Mouse (Mus musculus): ENCODE measurements at regions not wholly inside any gene's neighbourhood (a gene's known extent, or its start where the extent isn't known, plus 50 kb on each side); places are given as distances from the start of the nearest gene placed in this dataset.
A peak's percentile ranks its signal among the peaks of the same experiment; 100 is the strongest.

DNA sequence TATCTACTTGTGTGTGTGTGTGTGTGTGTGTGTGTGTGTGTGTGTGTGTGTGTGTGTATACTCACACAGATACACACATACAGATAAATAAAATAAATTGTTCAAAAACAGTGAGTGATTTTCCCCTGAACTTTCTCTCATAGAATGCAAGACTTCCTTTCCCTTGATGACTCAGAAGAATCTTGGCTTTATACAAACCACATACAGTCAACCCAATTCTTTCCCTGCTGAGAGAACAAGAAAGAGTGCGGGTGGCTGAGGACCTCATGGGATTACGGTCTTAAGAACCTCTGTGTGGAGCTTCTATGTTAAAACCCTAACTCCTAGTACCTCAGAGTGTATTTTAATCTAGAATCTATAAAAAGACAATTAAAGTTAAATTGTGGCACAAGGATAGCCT lies 489.3 kb upstream of the Gm26657 start:
- TF ChIP-seq CTCF (IDR thresholded peaks at IDR 0.05): no peak
- intact Hi-C loops (cut with DNase I): no loop called here

DNA sequence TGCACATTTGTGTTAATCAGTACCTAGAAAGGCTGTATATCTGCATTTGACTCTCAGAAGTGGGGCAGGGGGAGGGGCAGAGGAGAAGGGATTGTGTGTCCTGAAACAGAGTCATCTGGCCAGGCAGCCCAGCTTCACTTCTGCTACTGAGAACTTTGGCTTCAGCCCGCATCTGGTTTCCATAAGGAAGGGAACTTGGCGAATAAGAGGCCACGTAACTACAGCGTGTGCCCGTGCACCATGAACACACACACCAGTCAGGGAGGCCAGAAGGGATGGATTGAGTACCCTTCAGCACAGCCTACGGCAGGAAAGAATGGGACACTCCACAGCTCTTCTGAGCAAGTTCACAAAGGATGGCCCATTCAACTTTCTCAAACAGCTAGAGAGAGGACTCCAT lies 496.0 kb upstream of the Gm26657 start:
- no peak for TF ChIP-seq CTCF (IDR thresholded peaks at IDR 0.05)
- Histone ChIP-seq H3K27ac (no peak overlapping the region), H3K4me3 (no peak overlapping the region)
- DNase-seq (ENCODE audit: extremely low spot score in 1 of 2, low spot score in 2 of 2): no peak
- intact Hi-C loops (cut with DNase I): no loop called here

More for the DNA sequence above, 489.3 kb upstream of the Gm26657 start:
- Histone ChIP-seq H3K27ac (no peak overlapping the region), H3K4me3 (no peak overlapping the region)
- no peak for DNase-seq (ENCODE audit: extremely low spot score in 1 of 2, low spot score in 2 of 2)

DNA sequence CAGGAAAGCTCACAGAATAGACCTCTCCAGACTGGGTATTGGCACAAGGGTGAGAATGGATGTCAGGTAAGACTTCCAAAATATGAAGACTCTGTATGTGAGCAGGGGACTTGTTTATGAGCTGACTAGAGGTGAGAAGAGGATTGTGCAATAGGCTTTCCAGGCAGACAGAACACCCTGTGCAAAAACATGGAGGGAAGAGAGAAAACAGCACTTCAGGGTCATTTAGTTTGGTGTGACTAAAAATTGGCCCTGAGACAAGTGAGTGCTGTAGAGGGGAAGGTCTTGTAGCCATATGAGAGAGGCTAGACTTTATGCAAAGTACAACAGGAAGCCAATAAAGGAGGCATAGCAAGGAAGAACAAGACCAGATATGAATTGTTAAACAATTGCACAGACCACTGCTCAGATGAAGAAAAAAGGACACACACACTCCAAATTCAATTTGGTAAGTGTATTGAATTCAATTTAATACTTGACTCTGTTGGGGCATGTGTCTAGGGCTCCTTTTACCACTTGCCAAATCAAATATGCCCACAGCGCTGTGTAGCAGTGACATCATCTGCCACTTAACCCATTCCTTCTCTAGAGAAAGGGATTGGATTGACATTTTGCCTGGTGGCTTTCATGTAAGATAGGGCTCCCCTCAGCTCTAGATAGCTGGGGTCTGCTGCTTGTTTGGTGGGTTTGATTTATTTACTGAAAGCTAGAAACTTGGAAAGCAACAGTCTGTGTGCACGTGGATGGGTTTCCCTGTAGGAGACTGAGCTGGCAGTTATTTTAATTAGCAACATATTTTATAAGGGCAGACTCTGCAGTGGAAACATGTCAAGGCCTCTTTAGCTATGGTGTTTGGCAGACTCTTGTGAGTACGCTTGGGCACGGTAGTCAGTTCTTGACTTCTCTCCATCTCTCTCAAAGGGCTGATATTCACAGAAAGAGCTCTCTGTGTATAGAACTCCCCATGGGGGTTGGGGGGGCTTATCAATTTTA lies 501.1 kb upstream of the Gm26657 start:
- intact Hi-C loops (cut with DNase I): no loop called here
- Histone ChIP-seq H3K4me3 (no peak overlapping the region), H3K27ac (no peak overlapping the region)
- TF ChIP-seq CTCF (IDR thresholded peaks at IDR 0.05): no peak
- DNase-seq (ENCODE audit: extremely low spot score in 1 of 2, low spot score in 2 of 2): no peak

DNA sequence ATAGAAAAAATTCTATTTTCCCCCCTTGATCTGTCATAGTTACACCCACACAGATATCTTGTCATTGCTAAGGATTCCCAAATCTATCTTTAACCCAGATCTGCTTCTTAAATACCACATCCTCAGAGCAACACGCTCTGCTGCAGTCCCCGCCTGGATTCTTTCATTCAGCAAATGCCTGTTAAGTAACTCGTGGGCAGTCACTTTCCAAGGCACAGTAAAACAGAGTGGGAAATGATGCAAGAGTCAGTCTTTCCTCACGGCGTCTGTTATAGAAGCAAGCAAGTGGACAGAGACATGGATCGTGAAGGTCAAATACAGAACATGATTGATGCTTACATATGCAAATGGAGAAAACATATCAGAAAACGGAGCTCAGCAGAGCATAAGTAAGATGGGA lies 508.5 kb upstream of the Gm26657 start:
- H3K4me3 ChIP-seq: no peak overlapping the region
- no peak for TF ChIP-seq CTCF (IDR thresholded peaks at IDR 0.05)
- intact Hi-C loops (cut with DNase I): no loop called here
- DNase-seq (ENCODE audit: extremely low spot score in 1 of 2, low spot score in 2 of 2): peak in 1 of 2 experiments; percentile 14
- no peak overlapping the region for H3K27ac ChIP-seq

DNA sequence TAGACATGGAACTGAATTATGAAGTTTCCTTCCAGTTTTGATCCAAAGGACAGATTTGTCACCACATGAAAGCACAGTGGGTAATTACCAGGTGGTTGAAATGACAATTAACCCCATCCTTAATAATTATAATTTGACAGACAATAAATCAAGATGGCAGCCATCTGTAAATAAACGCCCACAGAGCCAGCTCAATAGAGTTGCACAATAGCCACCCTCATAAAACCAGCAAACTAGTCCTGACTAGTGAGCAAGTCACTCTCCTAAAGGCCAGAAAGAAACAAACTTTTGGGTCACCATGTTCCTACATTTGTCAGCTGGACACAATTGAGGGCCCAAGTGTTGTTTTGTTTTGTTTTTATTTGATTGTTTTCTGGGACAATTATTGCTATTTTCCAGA lies 509.4 kb upstream of the Gm26657 start:
- no peak overlapping the region for H3K4me3 ChIP-seq
- no peak overlapping the region for H3K27ac ChIP-seq
- DNase-seq (ENCODE audit: extremely low spot score in 1 of 2, low spot score in 2 of 2): no peak
- TF ChIP-seq CTCF (IDR thresholded peaks at IDR 0.05): no peak
- intact Hi-C loops (cut with DNase I): no loop called here

DNA sequence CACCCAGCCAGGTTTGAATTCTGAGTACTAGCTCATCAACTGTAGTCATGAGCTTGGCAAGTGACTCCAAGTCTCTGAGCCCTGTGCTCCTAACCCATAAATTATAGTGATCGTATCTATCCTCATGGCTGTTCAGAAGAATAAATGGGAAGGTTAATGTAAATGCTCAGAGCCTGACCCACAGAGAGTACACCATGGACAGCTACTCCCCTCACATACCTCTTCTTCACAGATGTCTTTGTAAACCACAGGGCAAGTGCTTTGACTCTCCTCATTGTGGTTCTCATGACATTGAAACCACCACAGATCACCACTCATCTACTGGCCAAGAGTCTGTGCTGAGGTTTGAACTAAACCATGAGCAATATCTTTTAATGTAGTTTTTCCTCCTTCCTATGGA lies 513.4 kb upstream of the Gm26657 start:
- DNase-seq (ENCODE audit: extremely low spot score in 1 of 2, low spot score in 2 of 2): no peak
- Histone ChIP-seq H3K4me3 (no peak overlapping the region), H3K27ac (no peak overlapping the region)
- intact Hi-C loops (cut with DNase I): loop anchor here (10.0 kb wide), 1 partner anchor 458 kb away; no protein-coding TSS in a partner anchor
- no peak for TF ChIP-seq CTCF (IDR thresholded peaks at IDR 0.05)

DNA sequence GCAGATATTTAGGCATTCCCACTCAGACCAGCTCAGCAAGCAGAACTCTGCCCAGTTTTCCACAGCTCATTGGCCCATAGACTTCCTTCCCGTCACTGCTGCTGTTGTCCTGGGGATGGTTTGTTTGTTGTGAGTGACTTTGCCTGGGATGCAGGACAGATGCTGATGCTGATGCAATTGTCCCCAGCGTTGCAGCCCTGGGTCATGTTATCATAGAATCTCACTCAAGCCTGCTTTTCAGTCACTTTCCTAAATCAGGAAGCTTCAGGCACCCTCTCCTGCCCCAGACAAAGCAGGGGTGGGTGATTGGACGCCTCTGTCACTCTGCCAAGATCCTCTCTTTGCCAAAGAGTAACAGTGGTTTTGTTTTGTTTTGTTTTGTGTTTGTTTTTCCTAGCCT lies 515.3 kb upstream of the Gm26657 start:
- Histone ChIP-seq H3K4me3 (no peak overlapping the region), H3K27ac (no peak overlapping the region)
- DNase-seq (ENCODE audit: extremely low spot score in 1 of 2, low spot score in 2 of 2): no peak
- TF ChIP-seq CTCF (IDR thresholded peaks at IDR 0.05): no peak
- intact Hi-C loops (cut with DNase I): loop anchor here (10.0 kb wide), 1 partner anchor 460 kb away; no protein-coding TSS in a partner anchor

DNA sequence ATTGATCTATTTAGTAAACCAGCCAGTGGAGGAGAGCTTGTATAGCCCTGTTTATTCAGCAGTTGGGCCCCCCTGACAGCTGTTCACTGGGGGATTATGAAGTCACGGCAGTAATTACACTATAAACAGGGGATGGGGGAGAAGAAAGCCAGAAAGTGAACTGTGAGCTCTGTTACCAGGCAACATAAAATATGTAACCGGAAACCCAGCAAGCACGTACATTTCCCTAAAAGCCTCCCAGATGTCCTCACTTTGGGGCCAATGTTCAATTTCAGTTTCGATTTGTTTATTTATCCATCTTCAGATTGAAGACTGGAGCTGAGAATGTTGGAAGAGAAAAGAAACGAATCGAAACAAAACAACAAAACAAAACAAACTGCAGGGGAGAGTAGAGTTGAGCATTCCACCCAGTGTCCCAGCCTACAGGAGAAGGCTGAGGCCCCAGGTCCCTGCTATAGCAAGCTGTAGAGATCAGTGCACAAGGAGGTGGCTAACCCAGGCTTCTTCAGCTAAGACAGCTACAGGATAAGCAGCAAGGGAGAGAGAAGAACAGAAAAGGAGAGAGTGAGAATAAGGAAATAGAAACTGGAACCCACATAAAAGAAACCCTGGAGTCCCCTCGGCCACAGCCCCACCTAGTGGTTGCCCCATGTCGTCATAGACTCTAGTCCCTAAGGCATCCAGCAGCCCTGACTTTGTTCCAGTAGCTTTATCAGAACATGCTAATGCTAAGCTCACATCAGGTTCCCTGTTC lies 517.7 kb upstream of the Gm26657 start:
- intact Hi-C loops (cut with DNase I): loop anchor here (1.0 to 10.0 kb wide), 2 partner anchors 463 to 694 kb away; no protein-coding TSS in a partner anchor
- TF ChIP-seq CTCF (IDR thresholded peaks at IDR 0.05): peak; percentile 63
- H3K4me3 ChIP-seq: no peak overlapping the region
- peak; percentile 25 to 41 for DNase-seq (ENCODE audit: extremely low spot score in 1 of 2, low spot score in 2 of 2)
- no peak overlapping the region for H3K27ac ChIP-seq

DNA sequence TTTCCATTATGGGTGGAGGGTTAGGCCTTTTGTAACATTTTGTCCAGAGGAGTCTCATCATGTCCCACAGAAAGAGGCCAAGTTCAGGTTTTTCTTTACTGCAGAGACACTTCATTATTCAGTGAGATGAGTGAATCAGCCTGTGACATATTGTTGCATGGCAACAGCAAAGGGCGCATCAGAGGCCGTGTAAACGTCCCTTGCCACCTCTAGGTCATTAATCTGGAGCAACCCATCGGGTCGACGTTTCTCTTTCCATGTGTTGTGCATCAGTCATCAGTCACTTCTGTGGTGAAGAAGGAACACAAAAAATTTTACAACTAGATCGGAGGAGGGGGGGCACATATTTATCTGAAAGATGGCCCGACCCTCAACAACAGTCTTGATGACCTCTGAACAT lies 519.3 kb upstream of the Gm26657 start:
- intact Hi-C loops (cut with DNase I): loop anchor here (10.0 kb wide), 1 partner anchor 464 kb away; no protein-coding TSS in a partner anchor
- TF ChIP-seq CTCF (IDR thresholded peaks at IDR 0.05): no peak
- no peak overlapping the region for H3K27ac ChIP-seq
- no peak overlapping the region for H3K4me3 ChIP-seq
- no peak for DNase-seq (ENCODE audit: extremely low spot score in 1 of 2, low spot score in 2 of 2)

DNA sequence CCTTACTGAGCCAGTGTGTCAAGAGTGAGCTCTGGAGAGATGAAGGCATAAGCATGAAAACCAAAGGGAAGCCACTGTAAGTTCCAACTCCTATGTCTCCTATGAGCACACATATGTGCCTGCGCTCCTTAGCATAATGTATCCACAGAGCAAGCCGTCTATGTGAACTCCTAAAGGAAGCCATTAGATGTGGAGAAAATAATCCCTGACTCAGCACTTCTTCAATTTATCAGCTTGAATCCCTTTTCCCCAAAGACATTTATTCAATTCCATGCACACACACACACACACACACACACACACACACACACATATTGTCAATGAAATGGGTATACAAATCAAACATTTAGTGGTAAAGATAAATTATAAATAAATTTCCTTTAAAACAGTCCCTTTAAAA lies 530.4 kb upstream of the Gm26657 start:
- no peak overlapping the region for H3K27ac ChIP-seq
- intact Hi-C loops (cut with DNase I): no loop called here
- no peak overlapping the region for H3K4me3 ChIP-seq
- no peak for DNase-seq (ENCODE audit: extremely low spot score in 1 of 2, low spot score in 2 of 2)
- no peak for TF ChIP-seq CTCF (IDR thresholded peaks at IDR 0.05)

DNA sequence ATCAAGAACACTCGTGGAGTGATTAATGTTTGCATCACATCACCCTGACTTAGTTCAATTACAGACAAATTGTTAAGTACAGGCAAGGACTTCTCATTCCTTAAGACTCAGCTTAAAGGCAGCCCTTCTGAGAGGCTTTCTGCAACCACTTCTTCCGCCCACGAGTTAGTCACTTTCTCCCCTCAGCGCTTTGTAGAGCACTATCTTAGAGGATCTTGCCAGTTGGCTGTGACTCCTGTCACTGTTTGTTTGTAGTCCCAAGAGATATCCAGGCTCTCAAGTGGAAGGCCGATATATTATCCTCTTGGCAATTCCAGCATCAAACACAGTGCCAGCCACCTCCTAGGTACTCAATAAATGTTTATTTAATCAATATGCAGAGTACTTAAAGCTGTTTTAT lies 532.1 kb upstream of the Gm26657 start:
- no peak for TF ChIP-seq CTCF (IDR thresholded peaks at IDR 0.05)
- H3K27ac ChIP-seq: no peak overlapping the region
- intact Hi-C loops (cut with DNase I): no loop called here
- DNase-seq (ENCODE audit: extremely low spot score in 1 of 2, low spot score in 2 of 2): no peak
- H3K4me3 ChIP-seq: no peak overlapping the region

DNA sequence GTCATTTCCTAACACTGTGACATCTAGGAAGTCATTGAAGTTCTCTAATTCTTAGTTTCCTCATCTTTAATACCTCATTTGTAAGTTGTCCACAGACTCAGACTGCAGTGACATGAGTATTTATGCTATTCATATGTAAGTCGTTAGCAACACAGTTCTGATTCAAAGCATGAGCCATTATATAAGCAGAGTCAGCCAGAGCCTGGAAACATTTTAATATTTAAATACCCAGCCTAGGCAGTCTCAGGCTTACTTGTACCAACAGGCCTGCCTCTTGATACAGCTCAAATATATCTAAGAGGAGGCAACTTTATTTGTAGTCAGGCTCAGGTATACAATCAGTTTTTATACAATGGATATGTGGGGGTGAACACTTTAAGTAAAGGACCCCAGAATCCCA lies 534.8 kb upstream of the Gm26657 start:
- Histone ChIP-seq H3K4me3 (no peak overlapping the region), H3K27ac (no peak overlapping the region)
- DNase-seq (ENCODE audit: extremely low spot score in 1 of 2, low spot score in 2 of 2): no peak
- no peak for TF ChIP-seq CTCF (IDR thresholded peaks at IDR 0.05)
- intact Hi-C loops (cut with DNase I): no loop called here
